Mouse (Mus musculus) hindbrain, embryonic 12.5 days (tissue): ENCODE results near the gene Selenoh. TPM values are rescaled to one million over a fixed set of nuclear protein-coding genes. Genes with fewer than 3 reads are reported as not detected.

ENCODE experiments used
- ATAC-seq: fragments of 200-750 bp; cut with Nextera tagmentation; 2 replicates; pipeline ENCODE4 v1.8.0; 2017; ENCODE audit warnings: moderate TSS enrichment; ENCODE audit not compliant: low FRiP score
- H3K27ac ChIP-seq: fragments of 300-500 bp; sonication (generic); 2 replicates; pipeline ENCODE4 v1.5.1; 2016; ENCODE audit warnings: mild to moderate bottlenecking
- H3K27me3 ChIP-seq: fragments of 300-500 bp; sonication (generic); 2 replicates; pipeline ENCODE4 v1.6.1; 2016; ENCODE audit warnings: mild to moderate bottlenecking
- H3K36me3 ChIP-seq: fragments of 300-500 bp; sonication (generic); 2 replicates; pipeline ENCODE4 v1.6.1; 2016; ENCODE audit warnings: mild to moderate bottlenecking
- H3K4me1 ChIP-seq: fragments of 300-500 bp; sonication (generic); 2 replicates; pipeline ENCODE4 v1.6.1; 2016
- H3K4me2 ChIP-seq: fragments of 300-500 bp; sonication (generic); replicated peaks from 2 replicates; pipeline ENCODE4 v1.6.1; 2016; ENCODE audit warnings: mild to moderate bottlenecking
- H3K4me3 ChIP-seq: fragments of 300-500 bp; sonication (generic); 2 replicates; pipeline ENCODE4 v1.5.1; 2016; ENCODE audit warnings: mild to moderate bottlenecking
- H3K9ac ChIP-seq: fragments of 300-500 bp; sonication (generic); 2 replicates; pipeline ENCODE4 v1.6.1; 2016; ENCODE audit warnings: mild to moderate bottlenecking, moderate library complexity
- H3K9me3 ChIP-seq: fragments of 300-500 bp; sonication (generic); replicated peaks from 2 replicates; pipeline ENCODE4 v1.6.1; 2016; ENCODE audit warnings: mild to moderate bottlenecking
- WGBS: fragments of 180-500 bp; shearing (Covaris S2); methylation state at CpG from one replicate; pipeline ENCODE4 v1.1.7; 2016; 5-methylcytosine and 5-hydroxymethylcytosine counted together
- polyA plus RNA-seq: library from polyadenylated mRNA; unstranded; fragments of >200 nt; fragmentation: Nextera tagmentation; extraction: Ambion mirVana; gene quantifications from 2 replicates; pipeline ENCODE4 v1.2.1, GENCODE M21; 2016

The Selenoh gene
- 281 and 304 TPM in 2 replicates for polyA plus RNA-seq

GRCm38 (mm10) chr2:84670569-84670933, at the start of gene Selenoh:
Gene Selenoh (minus strand): TSS chr2:84670770.
- H3K4me3 ChIP-seq: peak within 1 kb of the TSS; percentile 80
- peaks cover 38% of the 10 kb centered on the region for H3K36me3 ChIP-seq
- peak within 1 kb of the TSS; percentile 95 for H3K27ac ChIP-seq
- H3K27me3 ChIP-seq: no peaks in the 10 kb centered on the region
- H3K9ac ChIP-seq: peak within 1 kb of the TSS; percentile 90
- peak; percentile 98 for ATAC-seq
- 0% methylated on average over 20 of the region's 20 CpGs for WGBS
- H3K9me3 ChIP-seq: no peaks in the 10 kb centered on the region
- H3K4me1 ChIP-seq: peaks cover 9% of the 10 kb centered on the region
- peak within 1 kb of the TSS; percentile 68 for H3K4me2 ChIP-seq

GRCm38 (mm10) chr2:84717357-84717756, 46.8 kb upstream of the Selenoh start:
- Histone ChIP-seq H3K4me3 (no peak overlapping the region), H3K27ac (no peak overlapping the region), H3K4me1 (peaks cover 12% of the 10 kb centered on the region), H3K4me2 (no peak overlapping the region), H3K36me3 (peaks cover 6% of the 10 kb centered on the region; the same call in 1 of the 2 replicates), H3K9ac (no peak overlapping the region), H3K27me3 (no peaks in the 10 kb centered on the region), H3K9me3 (no peaks in the 10 kb centered on the region)
- no peak for ATAC-seq
- 89% methylated on average over 4 of the region's 4 CpGs for WGBS

GRCm38 (mm10) chr2:84716423-84717355, 46.1 kb upstream of the Selenoh start:
- no peaks in the 10 kb centered on the region for H3K27me3 ChIP-seq
- H3K9me3 ChIP-seq: no peaks in the 10 kb centered on the region
- no peak for ATAC-seq
- H3K4me3 ChIP-seq: peak overlapping the region; percentile 94
- peak overlapping the region; percentile 85 for H3K4me2 ChIP-seq
- peak overlapping the region; percentile 63 for H3K9ac ChIP-seq
- H3K4me1 ChIP-seq: peaks cover 12% of the 10 kb centered on the region
- peak overlapping the region; percentile 97 for H3K27ac ChIP-seq
- peaks cover 5% of the 10 kb centered on the region; the same call in 1 of the 2 replicates for H3K36me3 ChIP-seq
- 43% methylated on average over 9 of the region's 9 CpGs for WGBS

DNA sequence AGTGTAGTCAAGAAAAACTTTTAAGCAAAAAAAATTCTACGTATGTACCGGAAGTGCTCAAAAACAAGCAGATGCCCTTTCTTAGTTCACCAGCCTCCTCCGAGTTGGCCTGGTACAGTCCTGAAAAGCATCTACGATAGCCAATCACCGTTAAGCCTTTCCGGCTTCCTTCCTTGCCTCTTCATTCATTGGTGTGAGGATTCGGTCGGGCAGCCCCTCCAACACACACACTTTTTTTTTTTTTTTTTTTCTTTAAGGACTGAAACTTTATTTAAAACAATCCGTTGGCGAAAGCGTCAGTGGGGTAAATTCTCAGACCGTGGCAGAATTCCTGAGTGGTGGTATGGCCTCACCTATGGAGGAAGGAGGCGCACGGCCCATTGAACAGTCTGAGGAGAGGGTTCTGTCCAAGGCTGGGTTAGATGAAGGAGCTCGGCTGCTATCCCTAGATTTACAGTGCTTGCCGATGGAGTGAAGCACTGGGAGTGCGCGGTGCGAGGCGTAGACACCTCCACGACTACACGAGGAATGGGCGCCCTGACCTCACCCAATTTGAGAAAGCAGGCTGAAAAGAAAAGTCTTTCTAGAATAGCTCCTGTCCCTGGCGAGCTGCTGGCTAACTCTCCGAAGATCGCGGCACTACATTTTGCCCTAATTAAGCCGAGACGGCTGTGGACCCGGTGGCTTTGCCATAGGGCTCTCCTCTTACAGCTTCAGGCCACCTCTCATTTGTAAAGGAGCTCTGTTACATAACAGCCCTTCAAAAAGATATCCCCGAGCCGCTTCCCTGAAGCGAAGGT, 45.2 kb upstream of the Selenoh start:
- under 1% methylated on average over 33 of the region's 33 CpGs for WGBS
- H3K27ac ChIP-seq: peak overlapping the region; percentile 97
- no peaks in the 10 kb centered on the region for H3K9me3 ChIP-seq
- H3K27me3 ChIP-seq: no peaks in the 10 kb centered on the region
- peak overlapping the region; percentile 94 for H3K4me3 ChIP-seq
- H3K36me3 ChIP-seq: peaks cover 3% of the 10 kb centered on the region
- peak; percentile 96 for ATAC-seq
- peaks cover 12% of the 10 kb centered on the region for H3K4me1 ChIP-seq
- peak overlapping the region; percentile 97 for H3K9ac ChIP-seq
- peak overlapping the region; percentile 85 for H3K4me2 ChIP-seq

- H3K4me2 ChIP-seq: peak within 1 kb of the TSS; percentile 85
- H3K4me1 ChIP-seq: peaks cover 12% of the 10 kb centered on the region
- peak within 1 kb of the TSS; percentile 97 for H3K27ac ChIP-seq
- peak; percentile 98 for ATAC-seq
- H3K27me3 ChIP-seq: no peaks in the 10 kb centered on the region
- WGBS: under 1% methylated on average over 82 of the region's 107 CpGs
- no peaks in the 10 kb centered on the region for H3K9me3 ChIP-seq
- H3K4me3 ChIP-seq: peak within 1 kb of the TSS; percentile 94
- peak within 1 kb of the TSS; percentile 97 for H3K9ac ChIP-seq
- peaks cover 10% of the 10 kb centered on the region for H3K36me3 ChIP-seq
Observed at GRCm38 (mm10) chr2:84714811-84715561, 44.4 kb upstream of the Selenoh start, which contains the start of gene Zdhhc5. Gene Zdhhc5 (minus strand): TSS chr2:84715180.

DNA sequence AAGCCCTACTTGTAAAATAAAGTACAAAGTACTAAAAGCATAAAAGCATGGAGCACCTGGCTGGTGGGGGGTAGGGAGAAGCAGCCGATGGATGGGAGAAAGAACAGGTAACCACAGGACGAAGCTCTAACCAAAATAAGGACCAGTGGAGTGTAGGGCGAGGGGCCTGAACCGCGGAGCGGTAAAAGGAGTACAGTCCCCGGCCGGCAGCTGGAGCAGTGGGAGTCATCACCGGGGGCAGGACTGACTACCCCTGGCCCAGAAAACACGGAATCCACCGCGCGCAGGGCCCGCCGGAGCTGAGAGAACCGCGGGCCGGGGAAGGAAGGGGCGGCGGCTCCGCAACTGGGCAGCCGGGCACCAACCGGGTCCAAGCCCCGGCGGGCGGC, 43.8 kb upstream of the Selenoh start:
- Histone ChIP-seq H3K4me3 (peak overlapping the region; percentile 94), H3K27me3 (no peaks in the 10 kb centered on the region), H3K9me3 (no peaks in the 10 kb centered on the region), H3K27ac (peak overlapping the region; percentile 97), H3K4me1 (peaks cover 12% of the 10 kb centered on the region), H3K9ac (peak overlapping the region; percentile 97), H3K36me3 (peaks cover 11% of the 10 kb centered on the region), H3K4me2 (peak overlapping the region; percentile 85)
- peak; percentile 36 for ATAC-seq
- WGBS: under 1% methylated on average over 23 of the region's 26 CpGs

GRCm38 (mm10) chr2:84711898-84712297, 41.3 kb upstream of the Selenoh start:
- Histone ChIP-seq H3K4me1 (peaks cover 16% of the 10 kb centered on the region), H3K4me2 (no peak overlapping the region), H3K36me3 (peaks cover 23% of the 10 kb centered on the region), H3K27ac (no peak overlapping the region), H3K4me3 (no peak overlapping the region), H3K27me3 (no peaks in the 10 kb centered on the region), H3K9ac (no peak overlapping the region), H3K9me3 (no peaks in the 10 kb centered on the region)
- 91% methylated on average over 2 of the region's 2 CpGs for WGBS
- no peak for ATAC-seq

GRCm38 (mm10) chr2:84707523-84707922, 37.0 kb upstream of the Selenoh start:
- no peak overlapping the region for H3K9ac ChIP-seq
- H3K4me1 ChIP-seq: 0 out of 2 replicates have a peak, but pooled peaks cover 3% of the 10 kb centered on the region
- no peak overlapping the region for H3K27ac ChIP-seq
- WGBS: 71% methylated on average over 1 of the region's 1 CpGs
- H3K9me3 ChIP-seq: no peaks in the 10 kb centered on the region
- H3K4me2 ChIP-seq: no peak overlapping the region
- peaks cover 39% of the 10 kb centered on the region for H3K36me3 ChIP-seq
- no peaks in the 10 kb centered on the region for H3K27me3 ChIP-seq
- ATAC-seq: no peak
- no peak overlapping the region for H3K4me3 ChIP-seq

GRCm38 (mm10) chr2:84705295-84705694, 34.7 kb upstream of the Selenoh start:
- 87% methylated on average over 1 of the region's 1 CpGs for WGBS
- Histone ChIP-seq H3K9ac (no peak overlapping the region), H3K27ac (no peak overlapping the region), H3K4me1 (0 out of 2 replicates have a peak, but pooled peaks cover 3% of the 10 kb centered on the region), H3K27me3 (no peaks in the 10 kb centered on the region), H3K4me3 (no peak overlapping the region), H3K36me3 (peaks cover 38% of the 10 kb centered on the region), H3K4me2 (no peak overlapping the region), H3K9me3 (no peaks in the 10 kb centered on the region)
- ATAC-seq: no peak

DNA sequence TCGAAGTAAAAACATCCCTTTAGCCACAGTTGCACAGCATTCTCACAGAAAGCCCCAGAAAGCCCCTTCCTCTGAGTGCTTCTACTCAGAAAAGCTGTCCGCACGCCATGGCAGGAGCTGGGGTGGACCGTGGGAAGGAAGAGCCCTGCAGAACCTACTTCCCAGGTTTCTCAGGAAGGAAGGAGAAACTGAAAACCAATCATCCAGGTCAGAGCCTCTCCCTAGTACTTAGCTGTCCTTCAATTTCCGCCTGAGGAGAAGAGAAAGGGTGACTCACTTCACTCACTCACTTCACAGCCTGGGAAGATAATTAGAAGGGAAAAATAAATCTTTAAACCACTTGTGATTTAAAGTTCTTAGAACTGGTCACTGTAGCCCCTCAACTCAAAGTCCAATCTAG, 33.8 kb upstream of the Selenoh start:
- Histone ChIP-seq H3K4me1 (0 out of 2 replicates have a peak, but pooled peaks cover 3% of the 10 kb centered on the region), H3K27me3 (no peaks in the 10 kb centered on the region), H3K27ac (no peak overlapping the region), H3K4me2 (no peak overlapping the region), H3K9me3 (no peaks in the 10 kb centered on the region), H3K36me3 (peaks cover 36% of the 10 kb centered on the region), H3K9ac (no peak overlapping the region), H3K4me3 (no peak overlapping the region)
- WGBS: 88% methylated on average over 5 of the region's 5 CpGs
- no peak for ATAC-seq

DNA sequence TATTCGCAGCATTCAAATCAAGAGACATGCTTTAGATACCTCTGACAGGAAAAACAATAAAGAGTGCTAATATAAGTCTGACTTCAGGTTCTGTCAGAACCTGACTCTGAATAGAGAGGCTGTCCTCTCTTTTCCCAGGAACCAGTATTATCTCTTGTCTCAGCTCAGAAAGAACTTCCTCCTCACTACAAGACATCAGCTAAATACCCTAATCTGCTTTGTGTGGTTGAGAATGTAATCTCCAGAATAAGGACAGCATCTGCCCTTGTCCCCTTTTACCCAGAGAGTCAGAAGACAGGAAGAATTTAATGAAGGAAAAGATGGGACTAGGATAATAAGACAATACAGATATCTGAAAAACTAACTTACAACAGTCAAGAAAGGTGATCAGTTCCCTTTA, 32.9 kb upstream of the Selenoh start:
- no peak overlapping the region for H3K27ac ChIP-seq
- H3K9ac ChIP-seq: no peak overlapping the region
- WGBS: 97% methylated on average over 1 of the region's 1 CpGs
- H3K9me3 ChIP-seq: no peaks in the 10 kb centered on the region
- H3K36me3 ChIP-seq: peaks cover 39% of the 10 kb centered on the region
- 0 out of 2 replicates have a peak, but pooled peaks cover 3% of the 10 kb centered on the region for H3K4me1 ChIP-seq
- no peak for ATAC-seq
- H3K27me3 ChIP-seq: no peaks in the 10 kb centered on the region
- no peak overlapping the region for H3K4me3 ChIP-seq
- no peak overlapping the region for H3K4me2 ChIP-seq
